Mouse (Mus musculus) adrenal gland, postnatal 14 days (tissue): ENCODE results near the gene Btbd35f14. TPM values are rescaled to one million over a fixed set of nuclear protein-coding genes. Genes with fewer than 3 reads are reported as not detected.
"Not testable (repeated sequence)": the region's sequence is repeated elsewhere in the genome, so short reads cannot be mapped to it uniquely, and the experiment has no call there.

Source experiments
- DNase-seq: peaks from one replicate; pipeline ENCODE4 v3.0.0; 2021; ENCODE audit warnings: mixed read lengths
- long read RNA-seq, 2 experiments: library from polyadenylated mRNA; stranded (forward); transcript quantifications; one replicate each; pipeline ENCODE4 v2.0.0; 2021
- total RNA-seq: library from RNA; stranded (reverse); gene quantifications from 2 replicates; pipeline ENCODE4 v1.2.3, GENCODE M21; 2021

Gene Btbd35f14
- total RNA-seq: not detected in 2 replicates
- long read RNA-seq, experiment 1: 0 reads
- long read RNA-seq, experiment 2: 0 reads

- not testable (repeated sequence) for DNase-seq
Measured at GRCm38 (mm10) chrX:33702249-33702648, at the start of gene Btbd35f14. Gene Btbd35f14, minus strand, starts transcription at chrX:33702349.

DNA sequence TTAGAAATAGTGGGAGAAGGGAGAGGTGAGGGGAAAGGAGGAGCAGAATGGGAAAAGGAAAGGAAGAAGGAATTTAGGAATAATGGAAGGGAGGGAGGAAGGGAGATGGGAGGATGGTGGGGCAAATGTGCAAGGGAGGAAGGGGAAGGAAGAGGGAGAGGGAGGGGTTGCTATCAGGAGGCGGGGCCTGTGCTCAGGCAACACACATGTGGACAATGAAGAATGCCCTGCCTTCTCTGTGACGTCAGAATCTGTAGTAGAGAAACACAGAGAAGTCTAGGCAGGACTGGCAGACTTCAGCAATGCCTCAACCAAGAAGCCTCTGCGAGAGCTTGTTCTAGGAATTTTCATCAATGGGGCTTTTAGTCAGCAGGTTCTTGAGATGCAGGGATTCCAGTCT, 45.3 kb downstream of the Btbd35f14 start, which contains the start of gene Btbd35f13:
Btbd35f13 (plus strand) TSS at position 301 of the 400 bp plus-strand sequence.
- not testable (repeated sequence) for DNase-seq

Other genes with a start within 250 kb of the Btbd35f14 start
- gene Btbd35f15, start 125.0 kb downstream of the Btbd35f14 start, total RNA-seq: not detected in 2 replicates
- not detected in 2 replicates for gene Btbd35f13, start 45.2 kb downstream of the Btbd35f14 start, total RNA-seq